Mouse (Mus musculus): ENCODE results near the gene Telo2. TPM values are rescaled to one million over a fixed set of nuclear protein-coding genes. Genes with fewer than 3 reads are reported as not detected.

The Telo2 gene
- total RNA-seq, 2 experiments from 2014 or later: 19.7 to 22.4 TPM

Other genes with a start within 250 kb of the Telo2 start
- gene Igfals, start 250.0 kb downstream of the Telo2 start, total RNA-seq (2021): 1 to 10 TPM; 4.1 to 4.3 TPM
- 10 to 100 TPM; 47.7 to 57.9 TPM for gene Nubp2, start 229.6 kb downstream of the Telo2 start, total RNA-seq (2021)
- gene Spsb3, start 229.3 kb downstream of the Telo2 start, total RNA-seq (2021): 10 to 100 TPM; 31.2 to 34.7 TPM
- 10 to 100 TPM; 41.0 to 42.3 TPM for gene Eme2, start 220.9 kb downstream of the Telo2 start, total RNA-seq (2021)
- 100 to 1,000 TPM; 109 to 177 TPM for gene Mrps34, start 220.9 kb downstream of the Telo2 start, total RNA-seq (2021)
- gene Nme3, start 219.5 kb downstream of the Telo2 start, total RNA-seq (2021): 100 to 1,000 TPM in 1 of 2 experiments, 10 to 100 TPM in 1; 51.3 to 113 TPM
- gene Mapk8ip3, start 179.0 kb downstream of the Telo2 start, total RNA-seq (2021): 100 to 1,000 TPM in 1 of 2 experiments, 10 to 100 TPM in 1; 82.1 to 126 TPM
- gene Jpt2, start 155.3 kb downstream of the Telo2 start, total RNA-seq (2021): 10 to 100 TPM; 25.1 to 26.4 TPM
- 10 to 100 TPM; 18.8 to 21.5 TPM for gene Cramp1l, start 100.2 kb downstream of the Telo2 start, total RNA-seq (2021)
- 10 to 100 TPM; 18.9 to 32.1 TPM for gene Ift140, start 99.9 kb downstream of the Telo2 start, total RNA-seq (2021)
- gene Tmem204, start 32.4 kb downstream of the Telo2 start, total RNA-seq (2021): 10 to 100 TPM; 31.4 to 39.7 TPM
- gene Ptx4, start 4.8 kb upstream of the Telo2 start, total RNA-seq (2021): not detected
- gene Clcn7, start 17.4 kb upstream of the Telo2 start, total RNA-seq (2021): 10 to 100 TPM; 42.0 to 43.8 TPM
- gene Ccdc154, start 46.5 kb upstream of the Telo2 start, total RNA-seq (2021): not detected
- under 1 TPM in 1 of 2 experiments, not detected in 1; 0.43 TPM for gene Gm38655, start 59.5 kb upstream of the Telo2 start, total RNA-seq (2021)
- gene BC003965, start 68.6 kb upstream of the Telo2 start, total RNA-seq (2021): 10 to 100 TPM; 18.7 to 20.7 TPM
- gene Unkl, start 72.4 kb upstream of the Telo2 start, total RNA-seq (2021): 10 to 100 TPM; 16.5 to 17.6 TPM
- gene Gnptg, start 124.2 kb upstream of the Telo2 start, total RNA-seq (2021): 10 to 100 TPM; 41.2 to 43.2 TPM
- 10 to 100 TPM; 23.1 to 29.0 TPM for gene Tsr3, start 124.2 kb upstream of the Telo2 start, total RNA-seq (2021)
- 10 to 100 TPM in 1 of 2 experiments, 1 to 10 TPM in 1; 6.9 to 10.7 TPM for gene Baiap3, start 140.4 kb upstream of the Telo2 start, total RNA-seq (2021)
- gene Ube2i, start 158.7 kb upstream of the Telo2 start, total RNA-seq (2021): 100 to 1,000 TPM; 242 to 248 TPM
- under 1 TPM; 0.30 to 0.43 TPM for gene Prss34, start 182.4 kb upstream of the Telo2 start, total RNA-seq (2021)
- not detected for gene Prss28, start 192.7 kb upstream of the Telo2 start, total RNA-seq (2021)
- not detected for gene Prss29, start 202.7 kb upstream of the Telo2 start, total RNA-seq (2021)
- 1 to 10 TPM in 1 of 2 experiments, under 1 TPM in 1; 0.63 to 1.2 TPM for gene Tpsab1, start 229.6 kb upstream of the Telo2 start, total RNA-seq (2021)